Comparison of ENCODE assay signal across 11 mouse cellular contexts in the genomic region with DNA sequence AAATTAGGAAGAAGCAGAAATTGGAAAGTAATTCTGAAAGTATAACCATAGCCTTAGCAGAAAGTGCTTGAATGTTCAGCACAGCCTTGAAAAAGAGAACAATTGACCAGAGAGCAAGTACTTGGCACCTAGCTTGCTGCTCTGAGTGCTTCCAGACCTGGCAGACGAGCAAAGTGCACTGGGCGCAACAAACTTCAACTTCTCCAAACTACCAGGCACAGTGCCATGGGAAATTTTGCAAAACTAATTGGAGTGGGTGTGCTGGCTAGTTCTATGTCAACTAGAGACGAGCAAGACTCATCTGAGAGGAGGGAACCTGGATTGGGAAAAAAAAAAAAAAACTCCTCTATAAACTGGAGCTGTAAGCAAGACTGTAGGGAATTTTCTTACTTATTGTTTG.
DNase-seq lines count a peak whose midpoint lies in the region; TF ChIP-seq lines count a peak whose summit lies in the region.
"Had no signal": no experiment of that assay in that cellular context is flagged by ENCODE, and none has a peak within 500 bp of the region (broad histone marks: within the 10 kb centered on the region; RNA-seq: fewer than 3 reads in every experiment).

No protein-coding gene starts in this region.

- intact Hi-C loops in gastrocnemius, adult 2 months (cut with DNase I), result no loop called here
- intact Hi-C loops in gastrocnemius, postnatal 14 days (cut with DNase I; ENCODE audit: low total_unique reads), result no loop called here

- peak; percentile 30 for DNase-seq in gastrocnemius, adult 2 months
- no peak for DNase-seq in gastrocnemius, adult 18-20 months (ENCODE audit: low spot score)
- DNase-seq in lung, postnatal 10 days, result peak; percentile 35
- no peak for DNase-seq in lung, postnatal 4 days
- peak; percentile 44 for DNase-seq in gastrocnemius, postnatal 14 days
- DNase-seq in layer of hippocampus, postnatal 14 days (ENCODE audit: low spot score in 2 of 2), result peak; percentile 24 to 73
- DNase-seq in spleen, postnatal 14 days (ENCODE audit: low spot score in 2 of 2), result no peak
- DNase-seq: heart, adult 11 months; lung, adult 2 months had no signal

- no peak for TF ChIP-seq CTCF in gastrocnemius, adult 2 months (IDR thresholded peaks at IDR 0.05)

- no peak overlapping the region for H3K27ac ChIP-seq in gastrocnemius, adult 2 months
- H3K27ac ChIP-seq: hindbrain, embryonic 13.5 days; left cerebral cortex, adult 2 months had no signal

- H3K4me3 ChIP-seq in gastrocnemius, adult 2 months, result no peak overlapping the region
- H3K4me3 ChIP-seq: hindbrain, embryonic 13.5 days; left cerebral cortex, adult 2 months had no signal

Comparison
In these comparisons a context has a peak if more than half of its experiments do, and no peak if none do; other contexts are left out.
1. DNase-seq: peak in gastrocnemius, adult 2 months (single experiment), lung, postnatal 10 days (single experiment), gastrocnemius, postnatal 14 days (single experiment) and layer of hippocampus, postnatal 14 days (2 of 2); none in gastrocnemius, adult 18-20 months (single experiment), lung, postnatal 4 days (0 of 2) and spleen, postnatal 14 days (0 of 2).